Mouse (Mus musculus): ENCODE data around the gene Klhl13.

The Klhl13 gene

GRCm38 (mm10) chrX:23364514-23365381 is at the start of gene Klhl13:
Klhl13 (minus strand) TSS chrX:23365082.
- in situ Hi-C loops (cut with MboI, MseI), result no loop called here

- in situ Hi-C loops (cut with MboI, MseI), result no loop called here
These were observed 44.6 kb upstream of the Klhl13 start for GRCm38 (mm10) chrX:23409296-23410149.

DNA sequence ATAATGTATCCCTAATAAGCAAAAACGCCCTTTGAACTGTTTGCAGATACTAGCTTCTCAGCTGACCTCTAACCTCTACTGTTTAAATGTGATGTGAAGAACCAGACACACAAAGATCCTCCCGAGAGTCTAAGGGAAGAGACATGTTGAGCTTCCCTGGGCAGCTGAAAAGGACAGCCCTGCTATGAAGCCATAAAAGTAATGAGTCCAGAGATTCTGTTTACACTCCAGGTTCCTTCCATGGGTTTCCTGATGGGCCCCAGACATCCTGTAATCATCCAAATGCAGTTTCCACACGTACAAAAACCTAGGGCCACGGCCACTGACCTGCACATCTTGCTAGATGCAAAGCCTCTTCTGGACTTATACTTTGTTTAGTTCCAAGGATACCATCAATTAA is 23.8 kb upstream of the Klhl13 start:
- in situ Hi-C loops (cut with MboI, MseI), result no loop called here

DNA sequence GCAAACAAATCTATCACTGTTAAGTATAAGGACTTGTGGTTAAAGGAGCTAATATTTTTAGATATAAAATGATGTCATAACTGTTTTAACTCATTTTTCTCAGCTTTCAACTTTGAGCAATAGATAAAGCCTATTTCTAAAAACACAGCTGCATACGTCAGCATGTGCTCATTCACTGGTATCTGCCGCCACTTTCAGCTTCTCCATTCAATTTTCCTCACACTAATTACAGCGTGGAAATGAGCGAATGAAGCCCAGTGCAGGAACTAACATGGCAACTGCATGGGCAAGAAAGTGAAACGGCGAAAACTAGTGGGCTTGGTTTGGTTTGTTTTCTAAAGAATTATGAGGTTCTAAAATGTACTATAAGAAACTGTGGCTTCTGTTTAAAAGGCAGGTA is 1.4 kb downstream of the Klhl13 start:
- in situ Hi-C loops (cut with MboI, MseI), result no loop called here

- in situ Hi-C loops (cut with MboI, MseI), result no loop called here
These were observed 4.4 kb downstream of the Klhl13 start for GRCm38 (mm10) chrX:23360446-23360845.

DNA sequence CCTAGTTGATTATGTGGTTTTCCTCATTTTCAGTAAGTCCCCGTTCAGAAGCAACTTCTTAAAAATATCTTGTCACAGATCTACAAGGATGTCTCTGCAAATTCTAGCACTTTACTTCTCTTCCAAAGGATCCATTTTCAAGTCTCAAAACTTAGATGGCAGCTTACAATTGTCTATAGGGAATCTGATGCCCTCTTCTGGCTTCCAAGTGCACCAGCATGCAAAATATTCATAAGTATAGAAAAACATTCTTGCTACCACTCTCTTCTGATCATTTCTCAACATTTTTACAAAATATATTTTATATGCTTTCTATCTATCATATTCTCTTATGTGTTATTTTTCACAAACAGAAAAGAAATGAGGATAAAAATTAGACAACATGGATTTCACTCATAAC is 14.8 kb downstream of the Klhl13 start:
- in situ Hi-C loops (cut with MboI, MseI), result no loop called here

- in situ Hi-C loops (cut with MboI, MseI), result loop anchor here in 1 of 2 experiments (5.0 kb wide), 1 partner anchor 244 kb away; no protein-coding TSS in a partner anchor
These were observed 36.8 kb downstream of the Klhl13 start for GRCm38 (mm10) chrX:23328116-23328515.

DNA sequence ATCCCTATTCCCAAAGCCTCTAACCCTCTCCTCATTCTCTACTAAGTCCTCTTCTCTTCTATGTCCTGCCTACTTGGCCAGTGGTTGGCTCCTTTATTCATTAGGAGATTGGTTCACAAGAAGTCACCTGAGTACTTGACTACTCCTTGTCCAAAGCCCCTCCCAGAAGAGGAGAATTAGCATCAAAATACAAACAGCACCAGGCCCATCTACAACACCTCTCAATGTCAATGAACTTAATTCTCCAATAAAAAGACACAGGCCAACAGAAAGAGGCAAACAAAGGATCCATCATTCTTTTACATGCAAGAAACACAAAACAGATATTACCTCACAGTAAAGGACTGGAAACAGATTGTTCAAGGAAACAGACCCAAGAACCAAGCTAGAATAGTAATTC is 46.0 kb downstream of the Klhl13 start:
- in situ Hi-C loops (cut with MboI, MseI), result loop anchor here in 1 of 2 experiments (10.0 kb wide), 1 partner anchor 704 kb away; no protein-coding TSS in a partner anchor

DNA sequence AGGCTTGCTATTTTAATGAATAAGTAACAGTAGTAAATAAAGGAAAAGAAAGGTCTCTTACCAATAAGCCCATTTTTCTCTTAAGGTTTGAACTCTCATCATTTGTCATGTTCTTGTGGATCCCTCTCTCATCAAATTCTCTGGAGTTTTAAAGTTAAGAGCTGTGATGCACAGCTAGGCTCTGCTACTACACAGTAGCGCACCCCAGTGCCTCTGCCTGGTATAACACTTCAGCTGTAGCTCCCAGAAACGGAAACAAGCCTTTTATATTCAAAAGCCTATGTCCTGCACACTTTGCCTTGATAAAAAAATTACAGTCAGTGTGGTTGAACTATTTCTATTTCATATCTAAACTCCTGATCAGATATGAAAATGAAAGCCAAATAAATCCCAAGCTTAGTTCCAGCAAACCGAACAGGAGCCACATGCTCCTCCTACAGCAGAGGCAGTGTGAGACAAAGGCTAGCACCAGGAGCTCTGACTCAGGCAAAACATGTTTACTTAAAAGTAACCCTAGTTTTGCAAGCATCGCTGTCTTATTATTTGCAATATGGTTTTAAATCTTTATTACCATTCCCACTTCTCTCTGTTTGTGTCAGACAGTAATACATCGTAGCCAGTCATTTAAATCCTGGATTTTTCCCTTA is 68.8 kb downstream of the Klhl13 start:
- in situ Hi-C loops (cut with MboI, MseI), result no loop called here

DNA sequence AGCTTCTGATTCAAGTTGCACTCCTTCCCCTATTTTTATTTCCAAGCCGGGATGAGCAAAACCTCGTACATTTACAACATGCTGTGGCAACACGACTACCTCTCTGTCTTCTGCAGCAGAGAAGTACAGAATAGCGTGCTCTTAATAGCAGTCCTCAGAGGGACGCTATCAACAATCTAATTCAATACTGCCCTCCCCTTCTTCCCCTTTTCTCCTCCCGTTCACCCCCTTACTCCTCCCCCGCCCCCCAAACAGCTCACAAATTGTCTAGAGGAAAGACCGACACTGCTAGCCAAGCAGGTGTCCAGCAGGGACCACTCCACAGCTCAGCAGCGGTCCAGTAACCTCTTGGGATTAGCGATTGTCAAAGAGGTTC is 79.5 kb downstream of the Klhl13 start:
- in situ Hi-C loops (cut with MboI, MseI), result no loop called here

DNA sequence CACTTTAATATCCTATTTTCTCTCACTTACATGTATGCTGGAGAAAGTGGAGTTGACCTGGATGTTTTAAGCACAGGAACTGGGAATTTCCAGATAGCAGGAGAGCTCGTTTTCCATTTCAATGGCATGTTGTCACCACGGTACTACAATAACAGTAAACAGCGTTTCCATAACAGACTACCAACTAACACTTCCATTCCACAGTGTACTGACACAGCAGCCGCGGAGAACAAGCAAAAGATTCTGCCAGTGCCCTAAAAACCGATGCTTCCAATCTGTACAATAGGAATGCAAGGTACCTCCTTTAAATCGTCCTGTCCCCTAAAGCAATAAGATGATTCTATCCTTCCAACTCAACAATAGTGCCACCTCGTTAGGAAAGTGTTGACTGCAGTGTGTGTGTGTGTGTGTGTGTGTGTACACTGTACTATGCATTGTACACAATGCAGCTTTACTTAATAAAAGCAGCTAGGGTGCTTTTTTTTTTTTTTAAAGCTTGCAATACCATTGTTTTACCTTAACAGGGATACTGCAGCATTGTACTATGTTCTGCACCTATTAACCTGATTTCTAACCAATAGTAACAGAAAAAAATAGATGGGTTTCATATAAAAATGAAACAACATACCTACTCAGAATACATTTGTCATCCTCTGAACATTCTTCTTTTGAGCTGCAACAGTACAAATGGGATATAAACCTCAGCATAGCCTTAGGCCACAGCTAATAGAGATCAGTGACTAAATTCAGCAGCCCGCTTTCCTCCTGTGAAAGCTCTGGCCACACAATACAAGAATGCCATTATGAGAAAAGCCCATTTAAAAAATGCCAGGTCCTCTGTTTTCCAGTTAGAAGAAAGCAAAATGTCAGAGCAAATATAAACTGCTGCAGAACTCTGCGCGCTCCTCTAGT is 80.1 kb downstream of the Klhl13 start:
- in situ Hi-C loops (cut with MboI, MseI), result no loop called here

DNA sequence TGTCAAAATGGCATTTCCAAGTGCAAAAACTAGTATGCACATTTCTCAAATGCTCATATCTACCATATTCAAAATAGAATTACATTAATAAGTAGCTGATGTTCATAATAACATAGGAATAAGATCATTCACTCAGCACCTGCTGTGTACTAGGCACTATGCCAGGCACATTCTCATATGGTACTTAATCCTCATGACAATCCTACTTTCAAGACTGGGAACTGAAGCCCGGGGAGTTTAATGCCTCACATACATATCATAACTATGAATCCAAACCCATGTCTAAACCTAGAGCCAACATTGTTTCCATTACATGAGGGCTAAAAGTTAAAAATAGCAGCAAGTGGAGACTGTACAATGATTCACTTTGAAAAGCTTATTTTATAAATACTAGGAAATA is 97.3 kb downstream of the Klhl13 start:
- in situ Hi-C loops (cut with MboI, MseI), result no loop called here

GRCm38 (mm10) chrX:23248752-23249151 is 116.1 kb downstream of the Klhl13 start:
- in situ Hi-C loops (cut with MboI, MseI), result no loop called here
